Mouse (Mus musculus) cerebellum, adult 2 months (tissue): ENCODE data around the gene Ppp3ca.

Experiments used
- CTCF ChIP-seq: fragments of 200-500 bp; IDR thresholded peaks from 2 replicates; pipeline ENCODE4 v1.5.1; 2011; ENCODE audit warnings: low read depth, mild to moderate bottlenecking, control low read depth, low read length, moderate library complexity, borderline replicate concordance; ENCODE audit not compliant: insufficient read depth
- POLR2A ChIP-seq: fragments of 200-500 bp; IDR thresholded peaks from 2 replicates; pipeline ENCODE4 v1.6.1; 2011; ENCODE audit warnings: low read length, control low read depth, borderline replicate concordance; ENCODE audit not compliant: insufficient read depth

DNA sequence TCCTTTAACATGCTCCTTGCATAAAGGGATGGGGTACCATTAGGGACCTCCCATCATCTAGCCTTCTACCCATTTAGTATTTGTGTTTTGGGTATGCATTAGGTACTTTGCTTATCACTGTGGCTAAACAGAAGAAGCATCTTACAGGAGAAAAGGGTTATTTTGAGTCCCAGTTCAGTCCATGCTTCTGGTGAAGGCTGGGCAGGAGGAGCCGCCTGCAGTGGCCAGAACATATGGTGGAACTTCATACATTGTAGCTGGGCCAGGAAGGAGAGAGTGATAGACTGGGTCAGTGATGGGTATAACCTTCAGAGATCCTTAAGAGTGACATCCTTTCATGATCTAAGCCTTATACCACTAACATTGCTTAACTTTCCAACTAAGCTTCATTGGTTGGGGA lies 23.6 kb downstream of the Ppp3ca start:
- no peak for TF ChIP-seq CTCF
- TF ChIP-seq POLR2A: no peak
